Mouse (Mus musculus) forebrain, postnatal 0 days (tissue): Measurements from ENCODE around the gene Slc22a22. TPM values are rescaled to one million over a fixed set of nuclear protein-coding genes. Genes with fewer than 3 reads are reported as not detected.
A peak's percentile ranks its signal among the peaks of the same experiment; 100 is the strongest.

ENCODE experiments used
- ATAC-seq: fragments of 200-750 bp; cut with Nextera tagmentation; 2 replicates; pipeline ENCODE4 v1.8.0; 2017; ENCODE audit warnings: mild to moderate bottlenecking, moderate library complexity
- DNase-seq: peaks from one replicate; pipeline ENCODE4 v3.0.0-alpha.2; 2015
- H3K27ac ChIP-seq: fragments of 300-500 bp; sonication (generic); 2 replicates; pipeline ENCODE4 v1.5.1; 2014; ENCODE audit warnings: low read depth, mild to moderate bottlenecking, antibody characterized with exemption, low read length, moderate library complexity, mixed read lengths
- H3K27me3 ChIP-seq: fragments of 300-500 bp; sonication (generic); 2 replicates; pipeline ENCODE4 v1.6.1; 2014; ENCODE audit warnings: mild to moderate bottlenecking, low read length, mixed read lengths; ENCODE audit not compliant: insufficient read depth
- H3K36me3 ChIP-seq: fragments of 300-500 bp; sonication (generic); 2 replicates; pipeline ENCODE4 v1.6.1; 2014; ENCODE audit warnings: mild to moderate bottlenecking, moderate library complexity; ENCODE audit not compliant: insufficient read depth
- H3K4me1 ChIP-seq: fragments of 300-500 bp; sonication (generic); 2 replicates; pipeline ENCODE4 v1.6.1; 2014; ENCODE audit warnings: antibody characterized with exemption; ENCODE audit not compliant: insufficient read depth
- H3K4me2 ChIP-seq: fragments of 300-500 bp; sonication (generic); 2 replicates; pipeline ENCODE4 v1.6.1; 2014; ENCODE audit warnings: low read depth, mild to moderate bottlenecking, moderate library complexity
- H3K4me3 ChIP-seq: fragments of 300-500 bp; sonication (generic); 2 replicates; pipeline ENCODE4 v1.5.1; 2014; ENCODE audit warnings: low read depth, low read length, mixed read lengths
- H3K9ac ChIP-seq: fragments of 300-500 bp; sonication (generic); 2 replicates; pipeline ENCODE4 v1.6.1; 2014; ENCODE audit warnings: mild to moderate bottlenecking
- H3K9me3 ChIP-seq: fragments of 300-500 bp; sonication (generic); 2 replicates; pipeline ENCODE4 v1.6.1; 2016; ENCODE audit warnings: low read length
- CTCF ChIP-seq: sonication (generic); IDR thresholded peaks from 2 replicates; pipeline ENCODE4 v1.5.1; 2016; ENCODE audit warnings: antibody characterized with exemption, control low read depth, low read depth
- WGBS: fragments of 180-500 bp; shearing (Covaris S2); extraction: QIAGEN DNeasy Blood & Tissue Kit; methylation state at CpG from one replicate; pipeline ENCODE4 v1.1.7; 2014; 5-methylcytosine and 5-hydroxymethylcytosine counted together
- polyA plus RNA-seq: library from polyadenylated mRNA; unstranded; fragments of >200 nt; fragmentation: Nextera tagmentation; extraction: Ambion mirVana; gene quantifications from 2 replicates; pipeline ENCODE4 v1.2.1, GENCODE M21; 2015
- total RNA-seq: library from RNA; depleted of rRNA; stranded (reverse); fragments of >200 nt; gene quantifications from 2 replicates; pipeline ENCODE4 v1.2.3, GENCODE M21; 2014

Slc22a22 gene
- total and polyA plus RNA-seq, 2 experiments from 2014 or later: 0.24 TPM; not detected in 1

GRCm38 (mm10) chr15:57503656-57504055, 26.2 kb upstream of the Slc22a22 start:
- H3K9me3 ChIP-seq: no peaks in the 10 kb centered on the region
- H3K27me3 ChIP-seq: no peaks in the 10 kb centered on the region
- no peak for TF ChIP-seq CTCF
- no peaks in the 10 kb centered on the region for H3K36me3 ChIP-seq
- H3K4me3 ChIP-seq: no peak overlapping the region
- no peak for ATAC-seq
- 94% methylated on average over 3 of the region's 3 CpGs for WGBS
- DNase-seq: no peak
- no peaks in the 10 kb centered on the region for H3K4me1 ChIP-seq
- H3K4me2 ChIP-seq: no peak overlapping the region
- H3K9ac ChIP-seq: no peak overlapping the region
- no peak overlapping the region for H3K27ac ChIP-seq

GRCm38 (mm10) chr15:57501559-57501958, 24.1 kb upstream of the Slc22a22 start:
- ATAC-seq (no peak), DNase-seq (no peak)
- H3K4me1 ChIP-seq: no peaks in the 10 kb centered on the region
- no peaks in the 10 kb centered on the region for H3K36me3 ChIP-seq
- no peaks in the 10 kb centered on the region for H3K9me3 ChIP-seq
- no peak overlapping the region for H3K4me3 ChIP-seq
- no peaks in the 10 kb centered on the region for H3K27me3 ChIP-seq
- H3K27ac ChIP-seq: no peak overlapping the region
- H3K4me2 ChIP-seq: no peak overlapping the region
- H3K9ac ChIP-seq: no peak overlapping the region
- TF ChIP-seq CTCF: no peak

DNA sequence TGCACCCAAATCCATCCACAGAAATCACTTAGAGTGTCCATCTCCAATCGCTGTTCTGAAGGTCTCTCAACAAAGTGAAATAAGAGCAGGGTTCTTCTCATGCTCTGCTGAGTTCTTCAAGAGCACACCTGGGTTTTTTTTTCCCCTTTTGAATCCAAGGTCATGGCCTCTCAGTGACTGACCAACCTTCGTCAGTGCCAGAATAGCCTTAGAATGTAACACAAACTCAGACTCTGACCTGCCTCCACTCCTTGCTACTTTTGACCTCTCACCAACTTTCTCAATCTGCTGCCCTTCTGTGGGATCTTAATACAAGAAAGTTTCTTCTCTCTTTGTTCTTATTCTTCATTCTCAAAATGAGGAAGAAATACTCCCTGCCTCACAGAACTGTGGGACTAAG, 18.7 kb upstream of the Slc22a22 start:
- Histone ChIP-seq H3K36me3 (no peaks in the 10 kb centered on the region), H3K4me1 (no peaks in the 10 kb centered on the region), H3K27ac (no peak overlapping the region), H3K4me2 (no peak overlapping the region), H3K27me3 (no peaks in the 10 kb centered on the region), H3K4me3 (no peak overlapping the region), H3K9me3 (no peaks in the 10 kb centered on the region), H3K9ac (no peak overlapping the region)
- no peak for DNase-seq
- 95% methylated on average over 2 of the region's 2 CpGs for WGBS
- no peak for TF ChIP-seq CTCF
- ATAC-seq: no peak

- no peaks in the 10 kb centered on the region for H3K36me3 ChIP-seq
- no peaks in the 10 kb centered on the region for H3K27me3 ChIP-seq
- WGBS: 29% methylated on average over 2 of the region's 2 CpGs
- H3K9me3 ChIP-seq: 0 out of 2 replicates have a peak, but pooled peaks cover 6% of the 10 kb centered on the region
- H3K4me1 ChIP-seq: no peaks in the 10 kb centered on the region
- H3K4me3 ChIP-seq: no peak overlapping the region
- ATAC-seq (peak; percentile 63; the same call in 1 of the 2 replicates), DNase-seq (no peak)
- TF ChIP-seq CTCF: no peak
- H3K4me2 ChIP-seq: no peak overlapping the region
- no peak overlapping the region for H3K27ac ChIP-seq
- H3K9ac ChIP-seq: no peak overlapping the region
These were observed 5.1 kb upstream of the Slc22a22 start for GRCm38 (mm10) chr15:57482509-57482908.

GRCm38 (mm10) chr15:57471648-57472047, 5.8 kb downstream of the Slc22a22 start:
- no peak for TF ChIP-seq CTCF
- Histone ChIP-seq H3K27me3 (no peaks in the 10 kb centered on the region), H3K36me3 (no peaks in the 10 kb centered on the region), H3K4me2 (no peak overlapping the region), H3K27ac (no peak overlapping the region), H3K9ac (no peak overlapping the region), H3K4me1 (no peaks in the 10 kb centered on the region), H3K4me3 (no peak overlapping the region), H3K9me3 (no peaks in the 10 kb centered on the region)
- ATAC-seq (no peak), DNase-seq (no peak)
- WGBS: 49% methylated on average over 3 of the region's 3 CpGs

GRCm38 (mm10) chr15:57465996-57466395, 11.4 kb downstream of the Slc22a22 start:
- Histone ChIP-seq H3K9me3 (no peaks in the 10 kb centered on the region), H3K9ac (no peak overlapping the region), H3K36me3 (no peaks in the 10 kb centered on the region), H3K4me2 (no peak overlapping the region), H3K27ac (no peak overlapping the region), H3K27me3 (no peaks in the 10 kb centered on the region), H3K4me1 (no peaks in the 10 kb centered on the region), H3K4me3 (no peak overlapping the region)
- TF ChIP-seq CTCF: no peak
- DNase-seq (no peak), ATAC-seq (no peak)

DNA sequence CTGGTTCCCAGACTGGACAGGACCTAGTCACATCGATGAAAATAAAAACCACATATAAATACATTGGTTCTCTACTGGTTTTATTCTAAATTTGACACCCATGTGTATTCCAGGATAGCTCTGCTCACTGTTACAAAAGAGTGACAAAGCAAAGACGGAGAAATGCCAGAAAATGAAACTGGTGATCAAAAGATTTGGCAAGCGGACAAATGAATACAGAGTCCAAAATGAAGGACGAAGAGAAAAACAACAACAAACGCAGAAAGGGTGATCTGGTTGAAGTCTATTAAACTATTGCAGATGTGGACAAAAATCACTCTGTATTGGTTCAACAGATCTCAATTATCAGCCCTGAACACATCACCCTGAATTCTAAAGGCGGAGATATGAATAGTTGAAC, 12.4 kb downstream of the Slc22a22 start:
- H3K4me3 ChIP-seq: no peak overlapping the region
- H3K36me3 ChIP-seq: no peaks in the 10 kb centered on the region
- ATAC-seq: no peak
- no peak overlapping the region for H3K9ac ChIP-seq
- no peak for DNase-seq
- no peak overlapping the region for H3K4me2 ChIP-seq
- H3K27ac ChIP-seq: no peak overlapping the region
- H3K4me1 ChIP-seq: no peaks in the 10 kb centered on the region
- no peak for TF ChIP-seq CTCF
- 63% methylated on average over 6 of the region's 6 CpGs for WGBS
- no peaks in the 10 kb centered on the region for H3K27me3 ChIP-seq
- H3K9me3 ChIP-seq: no peaks in the 10 kb centered on the region

- H3K27me3 ChIP-seq: no peaks in the 10 kb centered on the region
- no peaks in the 10 kb centered on the region for H3K36me3 ChIP-seq
- no peak overlapping the region for H3K27ac ChIP-seq
- peak; percentile 91 for ATAC-seq
- TF ChIP-seq CTCF: no peak
- 62% methylated on average over 11 of the region's 11 CpGs for WGBS
- H3K4me2 ChIP-seq: no peak overlapping the region
- no peaks in the 10 kb centered on the region for H3K4me1 ChIP-seq
- peak; percentile 70 for DNase-seq
- no peak overlapping the region for H3K9ac ChIP-seq
- H3K9me3 ChIP-seq: no peaks in the 10 kb centered on the region
- no peak overlapping the region for H3K4me3 ChIP-seq
These were observed 13.4 kb downstream of the Slc22a22 start for GRCm38 (mm10) chr15:57464066-57464465.
